Mouse (Mus musculus) gastrocnemius, postnatal 14 days (tissue): ENCODE data around the gene Cdyl. TPM values are rescaled to one million over a fixed set of nuclear protein-coding genes. Genes with fewer than 3 reads are reported as not detected.

Experiments used
- DNase-seq: peaks from one replicate; pipeline ENCODE4 v3.0.0; 2021; ENCODE audit warnings: mixed read lengths
- intact Hi-C: fragments of 180-260 bp; cut with DNase I; formaldehyde crosslinking; loops from one replicate; pipeline ENCODE4 v1.15.1; 2025; ENCODE audit warnings: low total_unique reads
- total RNA-seq, 2 experiments: library from RNA; stranded (reverse); gene quantifications; 2 replicates each; pipeline ENCODE4 v1.2.3; 2021

The Cdyl gene
- total RNA-seq, 2 experiments from 2014 or later: 7.2 to 9.5 TPM

DNA sequence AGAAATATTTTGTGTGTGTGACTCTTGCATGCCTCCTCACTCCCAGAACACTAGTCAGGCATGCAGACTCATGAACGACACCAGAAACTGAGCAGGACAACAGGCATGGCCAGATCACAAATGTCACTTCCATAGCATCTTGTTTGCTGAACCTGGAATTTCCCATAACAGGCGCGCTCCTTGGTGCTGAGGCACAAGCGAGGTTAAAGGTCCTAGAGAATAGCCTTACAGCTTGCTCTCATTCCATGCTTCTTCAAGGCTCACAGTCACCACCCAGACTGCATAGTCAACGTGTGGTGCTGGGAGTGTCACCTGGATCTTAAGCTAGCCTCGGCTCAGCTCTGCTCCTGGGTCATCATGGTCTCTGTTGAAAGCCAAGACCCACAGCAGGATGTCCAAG is 19.1 kb downstream of the Cdyl start:
- DNase-seq: no peak

DNA sequence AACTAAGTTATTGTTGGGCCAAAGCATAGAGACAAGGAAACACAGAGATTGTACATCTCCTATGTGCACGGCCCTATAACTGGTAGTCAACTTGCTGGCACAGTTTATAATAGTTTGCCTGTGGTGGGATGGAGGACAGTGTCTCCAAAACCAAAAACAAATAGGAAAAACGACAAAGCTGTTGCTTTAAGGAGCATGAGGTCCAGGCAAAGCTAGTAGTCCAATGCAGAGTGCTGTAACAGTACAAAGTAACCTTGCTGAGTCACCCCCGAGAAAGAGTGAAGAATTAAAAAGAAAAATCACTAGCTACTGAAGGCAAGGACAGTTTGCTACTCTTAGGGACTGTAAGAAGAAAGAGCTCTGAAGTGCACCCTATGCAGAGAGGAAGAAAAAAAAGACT is 21.7 kb downstream of the Cdyl start:
- intact Hi-C loops: no loop called here
- DNase-seq: no peak

More for the DNA sequence above, 19.1 kb downstream of the Cdyl start:
- intact Hi-C loops: no loop called here

GRCm38 (mm10) chr13:35686273-35686672 is 26.6 kb downstream of the Cdyl start:
- intact Hi-C loops: no loop called here
- DNase-seq: no peak

- intact Hi-C loops: no loop called here
- no peak for DNase-seq
Measured at GRCm38 (mm10) chr13:35689560-35689959, 29.9 kb downstream of the Cdyl start.

- intact Hi-C loops: no loop called here
- no peak for DNase-seq
Measured at GRCm38 (mm10) chr13:35717658-35718057, 58.0 kb downstream of the Cdyl start.

- intact Hi-C loops: no loop called here
Measured at GRCm38 (mm10) chr13:35719581-35719980, 59.9 kb downstream of the Cdyl start.

GRCm38 (mm10) chr13:35723073-35723472 is 63.4 kb downstream of the Cdyl start:
- intact Hi-C loops: no loop called here
- DNase-seq: no peak

More at GRCm38 (mm10) chr13:35719581-35719980, 59.9 kb downstream of the Cdyl start:
- DNase-seq: no peak

GRCm38 (mm10) chr13:35726025-35726424 is 66.4 kb downstream of the Cdyl start:
- intact Hi-C loops: no loop called here

GRCm38 (mm10) chr13:35732131-35732530 is 72.5 kb downstream of the Cdyl start:
- no peak for DNase-seq
- intact Hi-C loops: no loop called here

More at GRCm38 (mm10) chr13:35726025-35726424, 66.4 kb downstream of the Cdyl start:
- DNase-seq: no peak

GRCm38 (mm10) chr13:35732891-35733596 is 73.4 kb downstream of the Cdyl start:
- DNase-seq: no peak

GRCm38 (mm10) chr13:35737565-35737964 is 77.9 kb downstream of the Cdyl start:
- DNase-seq: no peak
- intact Hi-C loops: no loop called here

More at GRCm38 (mm10) chr13:35732891-35733596, 73.4 kb downstream of the Cdyl start:
- intact Hi-C loops: no loop called here

DNA sequence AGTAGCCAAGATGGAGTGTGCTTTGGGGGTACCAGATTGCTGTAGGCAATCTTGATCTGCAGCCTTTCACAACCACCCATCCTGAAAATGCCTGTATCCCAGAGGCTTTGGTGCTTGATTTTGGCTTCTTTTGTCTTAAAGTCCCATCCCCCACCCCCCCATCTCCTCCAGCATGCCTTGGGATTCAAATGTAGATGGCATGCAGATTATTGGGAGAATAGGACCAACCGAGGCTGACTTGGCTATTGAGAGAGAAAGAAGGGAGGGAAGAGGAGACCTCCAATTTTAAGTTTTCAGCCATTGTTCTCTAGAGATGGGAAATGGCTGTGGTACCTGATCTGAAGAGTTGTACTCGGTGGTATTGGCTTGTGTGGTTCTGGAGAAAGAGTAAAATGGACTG is 78.6 kb downstream of the Cdyl start:
- DNase-seq: no peak
- intact Hi-C loops: no loop called here

- intact Hi-C loops: no loop called here
- no peak for DNase-seq
Measured at GRCm38 (mm10) chr13:35739473-35739872, 79.8 kb downstream of the Cdyl start.

DNA sequence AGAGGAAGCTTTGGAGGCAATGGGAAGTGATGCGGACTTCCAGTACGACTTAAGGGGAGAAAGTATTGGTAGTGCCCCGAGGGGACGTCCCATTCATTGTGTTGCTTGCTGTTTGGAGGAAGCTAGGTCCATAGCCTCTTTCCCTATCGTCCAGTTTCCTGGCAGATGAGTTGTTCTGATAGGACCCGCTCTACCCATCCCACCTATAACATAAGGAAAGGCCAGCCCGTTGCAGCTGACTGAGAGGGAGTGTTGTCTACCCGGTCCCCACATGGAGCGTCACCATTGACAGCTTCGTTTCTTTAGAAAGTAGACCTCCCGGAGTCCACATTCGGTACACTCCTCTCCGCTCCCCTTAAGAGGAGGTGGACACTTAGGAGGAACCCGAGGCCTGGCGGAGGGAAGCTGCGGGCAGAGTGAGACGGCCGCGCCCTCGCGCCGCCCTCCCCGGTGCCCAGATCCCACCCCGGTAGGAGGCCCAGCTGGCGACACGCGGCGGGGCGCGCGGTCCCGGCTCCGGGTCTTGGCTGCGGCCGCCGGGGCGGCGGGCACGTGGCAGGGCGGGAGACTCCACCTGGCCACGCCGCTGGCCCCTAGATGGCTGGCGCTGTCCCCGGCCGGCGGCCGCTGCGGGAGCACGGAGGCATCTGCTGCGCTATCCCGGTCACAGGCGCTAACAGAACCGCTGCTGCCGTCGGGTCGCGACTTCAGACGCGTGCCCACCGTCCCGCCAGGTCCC is 80.8 kb downstream of the Cdyl start:
- peak; percentile 79 for DNase-seq
- intact Hi-C loops: no loop called here

- intact Hi-C loops: no loop called here
- DNase-seq: peak; percentile 95
Measured at GRCm38 (mm10) chr13:35741040-35741619, 81.5 kb downstream of the Cdyl start.

- intact Hi-C loops: no loop called here
Measured at GRCm38 (mm10) chr13:35741620-35742421, 82.2 kb downstream of the Cdyl start.

DNA sequence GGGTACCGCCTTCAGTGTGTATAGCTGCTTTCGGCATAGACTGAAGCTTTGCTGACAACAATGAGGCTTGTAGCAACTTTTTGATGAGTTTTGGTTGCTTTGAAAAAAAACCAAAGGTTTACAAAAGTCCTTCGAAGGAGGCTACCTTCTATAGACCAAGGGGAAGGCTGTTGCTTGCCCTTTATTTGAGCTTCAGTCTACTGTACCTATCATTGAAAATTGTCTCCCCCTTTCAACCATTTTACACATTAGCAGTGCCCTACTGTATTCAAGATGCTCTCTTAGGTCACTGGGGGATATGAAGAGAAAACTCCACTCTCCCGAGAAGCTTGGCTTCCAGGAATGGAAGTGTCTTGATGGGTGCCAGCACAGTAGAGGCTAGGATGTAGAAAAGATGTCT is 83.1 kb downstream of the Cdyl start:
- intact Hi-C loops: no loop called here
- no peak for DNase-seq

More at GRCm38 (mm10) chr13:35741620-35742421, 82.2 kb downstream of the Cdyl start:
- peak; percentile 60 for DNase-seq

GRCm38 (mm10) chr13:35743196-35743595 is 83.6 kb downstream of the Cdyl start:
- intact Hi-C loops: no loop called here
- no peak for DNase-seq

DNA sequence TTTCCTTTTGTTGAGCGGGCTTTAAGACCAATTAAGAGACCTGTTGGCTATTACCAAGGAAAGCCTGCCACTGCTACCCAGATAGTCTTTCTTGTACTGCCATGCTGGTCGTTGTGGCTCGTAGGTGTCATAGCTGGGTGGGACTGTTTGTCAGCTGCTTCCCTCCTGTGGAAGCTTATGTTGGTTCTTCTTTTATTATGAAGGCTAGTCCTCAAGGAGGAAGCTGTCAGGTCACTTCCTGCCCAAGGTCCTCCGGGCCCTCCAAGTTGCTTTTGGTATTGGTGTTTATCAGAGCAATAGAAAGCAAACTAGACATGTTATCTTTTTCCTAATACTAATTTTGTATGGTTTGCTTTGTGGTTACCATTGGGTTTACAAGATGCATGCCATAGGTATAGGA is 89.6 kb downstream of the Cdyl start:
- intact Hi-C loops: no loop called here
- DNase-seq: no peak

DNA sequence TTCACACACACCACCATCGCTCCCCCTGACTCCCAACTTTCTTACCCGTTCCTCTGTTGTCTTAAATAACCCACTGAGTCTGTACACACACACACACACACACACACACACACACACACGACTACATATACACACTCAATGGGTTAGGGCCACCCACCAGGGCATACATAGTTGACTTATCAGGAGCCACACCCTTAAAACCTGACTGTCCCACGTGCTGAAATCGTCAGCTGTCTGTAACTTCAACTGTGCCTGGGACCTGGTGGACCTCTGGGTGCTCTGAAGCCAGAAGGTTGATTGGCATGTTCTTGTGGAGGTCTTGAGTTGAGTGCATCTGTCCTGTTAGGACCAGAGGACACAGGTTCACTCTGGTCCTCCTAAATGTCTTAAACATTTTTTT is 90.0 kb downstream of the Cdyl start:
- no peak for DNase-seq
- intact Hi-C loops: no loop called here
